Mouse (Mus musculus) adipocyte (in vitro differentiated cells): ENCODE measurements at regions not wholly inside any gene's neighbourhood (a gene's known extent, or its start where the extent isn't known, plus 50 kb on each side); places are given as distances from the start of the nearest gene placed in this dataset.
A peak's percentile ranks its signal among the peaks of the same experiment; 100 is the strongest.
"Not testable (repeated sequence)": the region's sequence is repeated elsewhere in the genome, so short reads cannot be mapped to it uniquely, and the experiment has no call there.

Experiments
- DNase-seq: peaks from one replicate; pipeline ENCODE4 v3.0.0-alpha.2; 2016; ENCODE audit warnings: low spot score

GRCm38 (mm10) chr12:64137997-64138396 is 336.5 kb downstream of the Fscb start:
- no peak for DNase-seq

GRCm38 (mm10) chr12:64116438-64116837 is 358.1 kb downstream of the Fscb start:
- no peak for DNase-seq

- no peak for DNase-seq
Observed at GRCm38 (mm10) chr12:64114476-64114875, 360.0 kb downstream of the Fscb start.

DNA sequence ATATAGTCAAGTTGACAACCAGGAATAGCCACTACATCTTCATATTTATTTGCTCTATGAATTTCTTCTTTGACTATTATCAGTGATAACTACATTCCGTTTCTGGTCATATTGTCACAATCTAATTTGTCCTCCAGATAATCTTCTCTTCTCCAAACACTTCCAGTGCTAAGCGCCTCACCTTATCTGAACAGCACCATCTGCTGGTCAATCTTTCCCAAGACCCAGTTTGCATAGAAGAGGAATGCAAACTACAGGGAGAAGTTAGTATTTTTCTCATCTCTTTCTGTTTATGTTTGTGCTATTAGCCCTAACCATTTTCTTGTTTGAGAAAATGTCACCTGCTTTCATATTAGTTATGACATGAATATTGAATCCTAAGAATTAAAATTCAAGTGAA is 370.3 kb downstream of the Fscb start:
- peak; percentile 24 for DNase-seq

GRCm38 (mm10) chr12:64076789-64077188 is 397.7 kb downstream of the Fscb start:
- no peak for DNase-seq

GRCm38 (mm10) chr12:64045528-64045927 is 429.0 kb downstream of the Fscb start:
- no peak for DNase-seq

DNA sequence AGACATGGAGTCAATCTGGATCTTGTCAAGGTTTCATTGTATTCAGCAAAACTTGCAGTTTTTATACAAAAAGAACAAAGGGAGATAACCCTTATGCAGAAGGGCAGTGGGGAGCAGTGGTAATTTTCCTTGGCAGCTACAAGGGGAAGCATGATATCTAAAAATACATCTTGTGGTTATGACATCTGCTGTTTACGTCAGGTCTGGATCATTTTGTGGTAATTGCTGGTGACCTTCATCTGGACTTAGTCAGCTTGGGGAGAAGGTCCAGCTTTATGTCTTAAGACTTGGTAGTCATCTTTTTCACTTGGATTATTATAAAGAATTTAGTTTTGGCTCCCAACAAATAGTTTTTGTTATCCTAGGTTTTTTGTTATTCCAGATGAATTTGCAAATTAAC is 465.9 kb downstream of the Fscb start:
- DNase-seq: not testable (repeated sequence)
